Mouse (Mus musculus) T-helper 2 cell (primary cell): Measurements from ENCODE around the gene Hspa1b.
"Not testable (repeated sequence)": the region's sequence is repeated elsewhere in the genome, so short reads cannot be mapped to it uniquely, and the experiment has no call there.

ENCODE experiments used
- in situ Hi-C: fragments of 300-600 bp; cut with MboI, MseI; formaldehyde crosslinking; loops from one replicate; pipeline ENCODE4 v1.15.1; 2025; ENCODE audit warnings: high pct_unique_total_duplicates

Hspa1b gene

DNA sequence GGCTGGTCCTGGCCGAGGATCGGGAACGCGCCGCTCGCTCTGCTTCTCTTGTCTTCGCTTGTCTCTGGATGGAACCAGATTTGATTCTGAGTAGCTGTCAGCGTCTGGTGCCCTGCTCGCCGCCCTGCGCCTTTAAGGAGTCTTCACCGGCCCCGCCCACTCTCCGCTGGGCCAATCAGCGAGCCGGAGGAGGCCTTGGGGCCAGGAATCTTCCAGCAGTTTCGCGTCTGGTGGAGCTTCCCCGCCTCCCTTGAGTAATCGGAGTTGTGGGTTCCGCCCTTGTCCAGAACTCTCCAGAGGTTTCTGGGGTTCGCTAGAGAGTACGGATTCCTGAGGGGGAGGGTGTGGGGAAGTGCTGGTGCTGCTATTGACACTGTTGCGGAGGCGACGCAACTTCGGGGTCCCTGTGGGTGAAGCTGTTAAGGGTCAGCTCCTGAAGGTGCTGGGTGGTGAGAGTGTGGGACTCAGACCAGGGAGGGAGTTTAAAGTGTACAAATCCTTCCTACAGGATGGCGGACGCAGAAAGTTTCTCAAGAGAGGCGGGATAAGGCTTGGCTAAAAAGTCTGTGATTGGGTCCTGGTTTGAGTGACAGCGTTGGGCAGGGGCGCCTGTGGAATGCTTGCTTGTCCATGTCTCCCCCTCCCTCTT, at the start of gene Hspa1b:
Gene Hspa1b, minus strand, starts transcription at position 109 of the 649 bp plus-strand sequence.
- in situ Hi-C loops = not testable (repeated sequence)

DNA sequence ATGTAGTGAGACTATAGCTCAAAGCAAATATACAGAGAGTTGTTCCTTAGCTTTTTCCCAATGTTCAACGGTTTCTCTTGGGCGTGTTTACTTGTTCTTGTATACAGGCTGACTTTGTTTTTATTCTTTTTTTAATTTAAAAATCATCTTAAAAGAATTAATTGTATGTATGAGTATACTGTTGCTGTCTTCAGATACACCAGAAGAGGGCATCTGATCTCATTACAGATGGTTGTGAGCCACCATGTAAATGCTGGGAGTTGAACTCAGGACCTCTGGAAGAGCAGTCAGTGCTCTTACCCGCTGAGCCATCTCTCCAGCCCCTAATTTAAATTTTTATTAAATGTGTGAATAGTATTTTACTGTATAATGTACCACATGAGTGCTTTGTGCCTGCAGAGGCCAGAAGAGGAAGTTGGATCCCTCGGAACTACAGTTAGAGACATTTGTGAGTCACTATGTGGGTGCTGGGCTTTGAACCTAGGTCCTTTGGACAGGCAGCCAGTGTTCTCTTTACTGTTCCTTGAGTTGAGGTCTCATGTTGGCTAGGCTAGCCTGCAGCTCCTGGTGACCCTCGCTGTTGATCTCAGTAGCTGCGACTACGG, 48.5 kb upstream of the Hspa1b start:
- in situ Hi-C loops = loop anchor here (10.0 kb wide), 1 partner anchor 107 kb away; the partner anchor contains the start of gene Ly6g5b

DNA sequence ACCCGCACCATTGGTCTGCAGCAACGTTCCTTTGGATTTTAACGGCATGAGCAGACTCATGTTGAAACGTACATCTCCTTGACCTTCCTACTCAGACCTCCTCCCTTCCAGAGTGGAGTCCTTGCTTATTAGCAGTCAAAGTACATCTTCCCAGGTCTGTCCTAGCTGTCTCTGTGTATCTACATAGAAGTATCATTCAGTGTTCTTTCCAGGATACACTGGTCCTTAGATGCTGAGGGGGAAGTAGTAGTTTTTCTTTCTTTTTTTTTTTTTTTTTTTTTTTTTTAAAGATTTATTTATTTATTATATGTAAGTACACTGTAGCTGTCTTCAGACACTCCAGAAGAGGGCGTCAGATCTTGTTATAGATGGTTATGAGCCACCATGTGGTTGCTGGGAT, 46.9 kb upstream of the Hspa1b start:
- in situ Hi-C loops = loop anchor here (10.0 kb wide), 1 partner anchor 109 kb away; the partner anchor contains the start of gene Ly6g5b

DNA sequence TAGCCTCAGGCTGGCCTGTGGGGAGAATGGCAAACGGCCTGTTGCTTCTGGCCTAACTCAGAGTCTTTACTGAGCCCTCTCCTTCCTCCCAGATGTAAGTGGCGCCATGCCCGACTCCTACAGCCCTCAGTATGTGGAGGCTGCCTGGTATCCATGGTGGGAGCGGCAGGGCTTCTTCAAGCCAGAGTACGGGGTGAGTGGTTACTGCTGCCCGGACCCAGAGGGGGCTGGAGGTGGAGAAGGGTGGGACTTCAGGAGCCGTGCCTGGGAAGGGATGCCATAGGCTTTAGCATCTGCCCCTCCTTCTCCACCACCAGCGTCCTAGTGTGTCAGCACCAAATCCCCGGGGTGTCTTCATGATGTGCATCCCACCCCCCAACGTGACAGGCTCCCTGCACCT, 46.1 kb upstream of the Hspa1b start:
- in situ Hi-C loops = loop anchor here (10.0 kb wide), 1 partner anchor 110 kb away; the partner anchor contains the start of gene Ly6g5b

DNA sequence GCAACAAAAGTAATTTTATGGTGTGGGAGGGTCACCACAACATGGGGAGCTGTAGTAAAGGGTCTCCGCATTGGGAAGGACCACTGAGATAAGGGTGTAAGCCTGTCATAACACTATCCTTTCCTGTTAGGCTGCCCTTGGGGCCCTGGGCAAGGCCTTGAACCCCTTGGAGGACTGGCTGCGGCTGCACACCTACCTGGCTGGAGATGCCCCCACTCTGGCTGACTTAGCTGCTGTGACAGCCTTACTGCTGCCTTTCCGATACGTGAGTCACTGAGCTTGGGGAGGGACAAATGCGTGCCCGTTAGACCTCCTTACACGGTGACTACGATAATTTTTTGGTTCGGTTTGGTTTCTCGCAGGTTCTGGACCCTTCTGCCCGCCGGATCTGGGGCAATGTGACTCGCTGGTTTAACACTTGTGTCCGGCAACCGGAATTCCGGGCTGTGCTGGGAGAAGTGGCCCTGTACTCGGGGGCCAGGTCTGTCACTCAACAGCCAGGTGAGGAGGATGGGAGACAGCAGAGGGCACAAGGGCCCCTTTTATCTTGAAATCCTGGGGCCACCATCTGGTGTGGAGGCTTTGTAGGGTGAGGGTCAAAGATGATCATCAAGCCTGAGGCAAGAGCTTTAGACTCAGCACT, 45.2 kb upstream of the Hspa1b start:
- in situ Hi-C loops = loop anchor here (10.0 kb wide), 1 partner anchor 111 kb away; the partner anchor contains the start of gene Ly6g5b

DNA sequence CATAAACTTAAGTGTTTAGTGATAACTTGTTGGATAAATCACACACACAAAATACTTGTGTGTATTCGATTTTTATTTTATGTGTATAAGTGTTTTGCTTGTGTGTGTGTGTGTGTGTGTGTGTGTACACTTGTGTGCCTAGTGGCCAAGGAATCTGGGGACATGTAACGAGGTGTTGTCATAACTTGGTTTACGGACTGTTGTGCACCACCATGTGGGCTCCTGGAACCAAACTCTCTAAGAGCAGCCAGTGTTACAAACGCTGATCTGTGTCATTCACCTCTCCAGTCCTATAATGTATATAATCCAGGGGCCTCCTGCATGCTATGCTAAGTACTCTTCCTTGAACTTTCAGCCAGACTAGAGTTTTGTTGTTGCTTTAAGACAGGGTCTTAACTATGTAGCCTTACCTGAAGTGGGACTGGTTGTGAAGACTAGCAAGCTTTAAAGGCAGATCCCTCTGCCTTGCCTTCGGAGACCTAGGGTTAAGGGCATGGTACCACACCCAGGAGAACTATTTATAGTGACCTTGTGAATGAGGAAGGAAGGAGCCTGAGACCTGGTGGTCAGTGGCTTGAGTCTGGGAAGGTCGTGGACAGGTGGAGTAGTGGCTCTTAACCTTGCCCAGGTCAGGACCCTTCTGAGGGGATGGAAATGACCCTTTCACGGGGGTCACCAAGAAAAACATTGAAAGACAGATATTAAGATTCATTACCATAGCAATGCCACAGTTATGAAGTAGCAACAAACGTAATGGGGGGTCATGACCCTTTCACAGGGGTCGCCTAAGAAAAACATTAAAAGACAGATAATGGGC, 44.2 kb upstream of the Hspa1b start:
- in situ Hi-C loops = loop anchor here (10.0 kb wide), 1 partner anchor 112 kb away; the partner anchor contains the start of gene Ly6g5b

DNA sequence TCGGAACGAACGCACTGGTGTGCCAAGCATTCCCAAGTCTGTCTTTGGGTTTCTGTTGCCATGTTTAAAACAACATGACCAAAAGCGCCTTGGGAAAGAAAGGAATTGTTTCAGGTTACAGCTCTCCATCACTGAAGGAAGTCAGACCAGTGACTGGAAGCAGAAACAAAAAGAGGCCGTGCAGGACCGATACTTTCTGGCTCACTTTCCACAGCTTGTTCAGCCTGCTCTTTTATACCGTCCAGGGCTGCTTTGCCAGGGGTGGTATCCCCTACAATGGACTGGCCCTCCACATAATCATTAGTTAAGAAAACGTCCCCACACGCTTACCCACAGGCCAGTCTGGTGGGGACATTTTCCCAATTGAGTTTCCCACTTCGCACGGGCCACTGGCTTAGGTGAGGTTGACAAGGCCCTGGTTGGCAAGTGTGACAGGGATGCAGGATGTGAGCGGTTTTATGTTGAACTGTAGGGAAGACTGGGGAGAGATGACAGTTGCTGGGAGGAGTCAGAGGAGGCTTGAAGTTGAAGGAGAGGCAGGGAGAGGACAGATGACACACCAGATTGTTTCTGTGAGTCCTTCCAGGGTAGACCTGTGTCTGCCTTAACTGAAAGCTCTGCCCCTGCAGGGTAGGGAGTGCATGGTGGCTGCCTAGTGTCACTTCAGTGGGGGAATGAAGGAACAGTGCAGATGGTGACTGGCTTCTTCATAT, 43.3 kb upstream of the Hspa1b start:
- in situ Hi-C loops = loop anchor here (10.0 kb wide), 1 partner anchor 112 kb away; the partner anchor contains the start of gene Ly6g5b

DNA sequence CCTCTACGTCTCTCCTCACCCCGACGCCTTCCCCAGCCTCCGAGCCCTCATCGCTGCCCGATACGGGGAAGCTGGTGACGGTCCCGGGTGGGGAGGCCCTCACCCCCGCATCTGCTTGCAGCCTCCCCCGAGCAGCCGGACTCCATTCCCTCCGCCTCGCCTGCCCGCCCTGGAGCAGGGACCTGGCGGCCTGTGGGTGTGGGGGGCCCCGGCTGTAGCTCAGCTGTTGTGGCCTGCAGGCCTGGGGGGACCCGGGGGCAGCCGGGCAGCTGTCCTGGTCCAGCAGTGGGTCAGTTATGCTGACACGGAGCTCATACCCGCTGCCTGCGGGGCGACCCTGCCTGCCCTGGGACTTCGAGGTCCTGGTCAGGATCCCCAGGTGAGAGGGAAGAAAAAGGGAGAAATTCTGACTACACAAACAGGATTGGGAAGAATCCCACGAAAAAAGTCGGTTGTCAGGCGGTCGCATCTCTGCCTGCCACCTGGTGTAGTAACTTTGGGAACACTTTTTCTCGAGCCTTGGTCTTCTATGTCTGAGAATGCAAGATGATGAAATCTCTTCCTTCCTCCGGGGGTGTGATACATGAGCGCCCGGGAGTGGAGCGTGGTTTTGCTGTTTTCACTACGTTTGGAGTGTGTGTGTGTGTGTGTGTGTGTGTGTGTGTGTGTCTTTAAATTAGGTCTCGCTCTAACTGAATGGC, 42.6 kb upstream of the Hspa1b start:
- in situ Hi-C loops = loop anchor here (10.0 kb wide), 1 partner anchor 113 kb away; the partner anchor contains the start of gene Ly6g5b

DNA sequence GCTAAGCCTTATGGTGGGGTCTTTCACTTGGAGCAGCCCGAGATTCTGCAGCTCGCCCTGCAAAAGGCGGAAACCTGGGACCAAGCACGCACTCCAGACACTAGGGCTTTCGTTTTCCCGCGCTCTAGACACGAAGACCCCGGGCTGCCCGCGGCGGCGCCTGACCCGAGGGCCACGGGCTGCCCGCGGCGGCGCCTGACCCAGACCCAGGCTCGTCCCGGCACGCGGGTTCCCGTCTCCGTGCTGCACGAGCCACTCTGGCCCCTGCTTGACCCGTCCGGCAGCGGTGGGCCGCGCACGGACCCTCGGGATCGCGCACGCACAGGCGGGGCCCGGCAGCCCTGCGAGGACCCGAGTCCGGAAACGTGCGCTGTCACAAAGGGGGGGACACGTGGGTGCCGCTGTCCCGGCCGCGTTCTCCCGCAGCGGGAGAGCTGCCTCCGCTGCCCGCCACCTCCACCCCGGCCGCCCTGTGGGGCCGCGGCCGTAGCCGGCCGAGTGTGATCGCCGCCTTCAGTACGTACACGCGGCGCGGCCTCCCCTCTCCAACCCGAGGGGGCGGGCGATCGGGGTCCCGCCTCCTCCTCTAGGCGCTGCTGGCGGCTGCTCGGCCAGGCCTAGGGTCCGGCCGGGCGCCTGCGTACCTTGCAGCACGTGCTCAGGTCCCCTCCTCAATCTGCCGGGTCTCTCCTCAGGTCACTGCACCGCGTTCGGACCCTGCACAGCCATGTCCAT, 41.8 kb upstream of the Hspa1b start, which contains the start of gene Vars:
Gene Vars, plus strand, starts transcription at position 271 of the 735 bp plus-strand sequence.
- in situ Hi-C loops = loop anchor here (10.0 kb wide), 1 partner anchor 114 kb away; the partner anchor contains the start of gene Ly6g5b

DNA sequence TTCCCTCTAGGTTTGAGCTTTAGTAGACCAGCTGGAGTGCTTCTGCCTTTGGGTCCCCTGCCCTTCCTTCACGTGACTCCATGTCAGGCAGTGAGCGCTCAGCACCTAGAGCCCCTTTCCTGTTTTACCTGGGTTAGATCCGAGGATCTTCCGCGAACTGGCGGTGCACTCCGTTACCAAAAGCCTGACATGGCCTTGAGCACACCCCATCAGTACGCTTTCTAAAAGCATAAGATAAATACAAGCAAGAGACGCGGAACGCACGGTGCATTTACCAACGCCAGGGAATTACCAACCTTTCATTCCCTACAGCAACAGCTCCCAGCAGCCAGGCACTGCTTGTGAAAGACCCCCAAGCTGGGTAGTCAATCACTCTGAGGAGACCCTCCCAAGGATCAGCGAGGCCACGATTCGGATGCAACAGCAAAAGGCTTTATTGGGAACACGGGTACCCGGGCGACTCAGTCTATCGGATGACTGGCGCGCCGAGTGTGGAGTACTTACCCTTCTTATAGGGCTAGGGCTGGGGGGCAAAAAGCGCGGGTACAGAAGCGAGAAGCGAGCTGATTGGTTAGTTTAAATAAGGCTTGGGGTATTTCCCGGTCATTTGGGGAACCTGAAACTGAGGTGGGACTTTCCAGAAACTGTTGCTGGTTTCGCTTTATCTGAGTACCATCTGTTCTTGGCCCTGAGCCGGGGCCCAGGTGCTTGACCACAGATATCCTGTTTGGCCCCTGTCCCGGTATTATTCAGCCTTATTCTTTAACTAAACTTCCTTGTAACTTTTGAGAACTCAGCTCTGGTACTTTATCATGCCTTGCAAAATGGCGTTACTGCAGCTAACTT, 41.1 kb upstream of the Hspa1b start:
- in situ Hi-C loops = loop anchor here (10.0 to 25.0 kb wide), 2 partner anchors 115 to 1962 kb away; partner anchors contain the start of genes Ly6g5b, Ppp1r11, Znrd1 and Znrd1as

DNA sequence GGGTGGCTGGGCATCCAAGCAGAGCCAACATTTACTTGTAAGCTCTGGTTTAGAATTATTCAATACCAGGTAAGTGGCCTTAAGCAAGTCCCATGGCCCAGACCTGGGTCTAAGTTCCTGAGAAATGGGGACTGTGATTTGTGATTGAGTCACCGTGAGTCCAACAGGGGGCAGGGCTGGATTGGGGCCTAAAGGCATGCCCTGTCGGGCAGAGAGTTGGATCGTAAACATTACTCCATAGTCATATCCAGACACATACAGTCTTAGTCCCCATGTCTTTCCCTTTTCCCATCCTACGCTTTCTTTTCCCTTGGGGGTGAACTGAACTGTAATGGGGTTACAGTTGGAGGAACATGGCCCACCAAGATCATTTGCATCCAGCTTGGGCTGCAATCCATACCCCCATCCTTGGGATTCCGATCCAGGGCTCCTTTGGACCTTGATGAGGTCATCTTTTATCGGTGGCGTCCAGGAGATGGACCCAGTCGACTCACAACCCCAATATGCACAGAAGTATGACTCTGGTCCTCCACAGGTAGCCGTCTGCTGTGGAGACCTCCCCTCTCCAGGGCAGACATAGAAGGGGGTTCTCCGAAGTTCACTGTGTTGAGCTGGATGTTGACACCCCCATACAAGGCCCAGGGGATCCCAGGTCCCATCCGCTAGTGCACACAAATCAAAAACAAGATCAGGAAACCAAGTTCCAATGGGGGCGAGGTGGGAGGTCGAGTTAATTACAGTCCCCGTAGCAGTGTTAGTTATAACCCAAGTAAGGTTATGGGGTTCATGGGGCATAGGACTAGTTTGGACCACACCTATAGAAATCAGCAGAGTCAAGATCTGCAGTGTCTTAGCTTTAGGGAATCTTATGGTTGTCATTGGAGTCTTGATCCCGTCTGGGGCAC, 39.7 kb upstream of the Hspa1b start:
- in situ Hi-C loops = loop anchor here (25.0 kb wide), 1 partner anchor 1964 kb away; the partner anchor contains the start of genes Ppp1r11, Znrd1 and Znrd1as

DNA sequence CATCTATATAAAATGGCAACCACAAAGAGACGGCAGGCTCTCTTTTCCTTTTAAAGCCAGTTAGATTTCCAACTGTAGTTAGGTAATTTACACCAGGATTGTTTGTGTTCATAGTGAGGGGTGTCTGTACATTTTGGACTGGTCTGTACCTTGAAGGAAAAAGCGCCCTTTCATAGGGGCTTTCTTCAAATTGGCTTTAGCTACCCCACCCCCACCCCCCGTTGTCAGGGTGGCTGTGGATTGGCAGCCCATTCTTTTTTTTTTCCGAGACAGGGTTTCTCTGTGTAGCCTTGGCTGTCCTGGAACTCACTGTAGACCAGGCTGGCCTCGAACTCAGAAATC, 38.1 kb upstream of the Hspa1b start:
- in situ Hi-C loops = loop anchor here (25.0 kb wide), 1 partner anchor 1965 kb away; the partner anchor contains the start of genes Ppp1r11, Znrd1 and Znrd1as

DNA sequence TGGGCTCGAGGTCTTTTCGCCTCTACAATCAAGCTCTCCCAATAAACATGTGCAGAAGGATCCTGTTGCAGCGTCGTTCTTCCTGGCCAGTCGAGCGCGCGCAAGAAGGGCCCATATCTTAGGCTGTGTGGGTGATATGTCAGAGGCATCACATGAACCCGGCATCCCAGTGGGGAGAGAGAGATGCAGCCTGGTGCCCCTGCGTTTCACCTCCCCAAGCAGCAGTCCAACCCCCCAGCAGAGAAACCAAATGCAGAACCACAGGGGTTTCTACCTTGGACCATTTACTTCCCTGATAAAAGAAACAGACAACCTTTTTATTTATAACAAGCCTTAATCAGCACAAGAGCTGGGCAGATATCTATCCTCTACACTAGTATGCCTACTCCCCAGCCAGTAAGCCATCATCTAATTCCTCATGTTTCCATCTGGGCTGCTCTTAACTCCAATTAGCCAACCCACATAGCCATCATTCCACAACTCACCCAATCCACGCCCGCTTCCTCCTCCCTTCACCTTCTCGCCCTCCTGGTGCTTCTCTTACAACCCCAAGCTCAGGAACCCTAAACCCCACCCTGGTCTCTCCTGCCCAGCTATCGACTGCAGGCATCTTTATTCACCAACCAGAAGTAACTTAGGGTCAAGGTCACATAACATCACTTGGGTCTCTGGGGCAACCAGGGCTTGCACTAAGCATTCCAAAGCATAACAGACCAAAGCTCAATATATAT, 37.5 kb upstream of the Hspa1b start:
- in situ Hi-C loops = loop anchor here (25.0 kb wide), 1 partner anchor 1966 kb away; the partner anchor contains the start of genes Ppp1r11, Znrd1 and Znrd1as

DNA sequence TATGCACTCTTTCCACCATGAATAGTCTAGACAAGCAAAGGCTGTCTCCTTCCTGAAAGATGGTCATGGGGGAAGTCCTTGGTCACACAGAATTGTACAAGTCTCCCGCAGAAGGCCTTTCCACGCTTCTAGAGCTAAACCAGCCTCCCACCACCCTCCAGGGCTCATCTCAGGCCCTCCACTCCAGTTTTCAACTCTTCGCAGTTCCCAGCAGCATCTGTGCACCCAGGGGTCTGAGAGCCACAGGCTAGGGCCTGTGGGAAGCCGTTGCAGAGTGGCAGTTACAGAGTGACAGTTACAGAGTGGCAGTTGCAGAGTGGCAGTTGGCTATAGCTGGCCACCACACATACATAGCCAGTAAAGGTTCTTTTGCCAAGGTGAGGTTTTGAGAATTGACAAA, 36.9 kb upstream of the Hspa1b start:
- in situ Hi-C loops = loop anchor here (25.0 kb wide), 1 partner anchor 1966 kb away; the partner anchor contains the start of genes Ppp1r11, Znrd1 and Znrd1as

DNA sequence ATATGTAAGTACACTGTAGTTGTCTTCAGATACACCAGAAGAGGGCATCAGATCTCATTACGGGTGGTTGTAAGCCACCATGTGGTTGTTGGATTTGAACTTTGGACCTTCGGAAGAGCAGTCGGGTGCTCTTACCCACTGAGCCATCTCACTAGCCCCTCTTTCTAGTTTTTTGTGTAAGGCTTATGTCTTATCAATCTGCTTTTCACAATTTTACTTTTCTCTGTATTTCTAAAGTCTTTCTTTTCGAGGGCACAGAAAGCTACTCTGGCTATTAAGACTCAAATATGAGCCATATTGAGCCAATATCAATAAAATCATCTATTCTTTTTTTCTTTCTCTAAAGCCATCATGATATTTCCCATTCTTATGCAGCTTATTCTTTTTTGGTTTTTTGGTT, 36.2 kb upstream of the Hspa1b start:
- in situ Hi-C loops = loop anchor here (25.0 kb wide), 1 partner anchor 1967 kb away; the partner anchor contains the start of genes Ppp1r11, Znrd1 and Znrd1as

DNA sequence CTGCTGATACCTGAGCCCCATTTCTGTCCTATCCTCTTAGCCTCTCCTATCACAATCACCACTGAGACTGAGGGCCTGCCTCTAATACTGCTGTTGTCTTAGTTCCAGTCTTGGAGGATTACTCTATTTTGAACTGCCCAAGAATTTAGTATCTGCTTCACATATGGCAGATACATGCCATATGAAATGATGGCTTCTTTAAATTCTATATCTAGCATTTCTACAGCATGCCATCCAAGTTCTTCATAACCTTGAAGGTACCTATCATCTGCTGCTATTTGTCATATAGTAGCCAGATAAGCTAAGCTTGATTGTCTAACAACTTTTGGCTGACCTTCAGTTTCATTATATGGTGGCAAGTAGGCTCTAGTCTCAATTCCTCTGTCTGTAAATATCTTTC, 35.7 kb upstream of the Hspa1b start:
- in situ Hi-C loops = loop anchor here (25.0 kb wide), 1 partner anchor 1968 kb away; the partner anchor contains the start of genes Ppp1r11, Znrd1 and Znrd1as
